Mouse (Mus musculus) small intestine, adult 2 months (tissue): ENCODE results near the gene Trim40.

Experiments used
- CTCF ChIP-seq: fragments of 200-500 bp; IDR thresholded peaks from 2 replicates; pipeline ENCODE4 v1.5.1; 2012; ENCODE audit warnings: low read depth, mild to moderate bottlenecking, control low read depth, inconsistent platforms, low read length, moderate library complexity, mixed read lengths; ENCODE audit not compliant: insufficient replicate concordance, insufficient read length; ENCODE audit errors: extremely low read depth
- POLR2A ChIP-seq: fragments of 200-500 bp; IDR thresholded peaks from 2 replicates; pipeline ENCODE4 v1.6.1; 2012; ENCODE audit warnings: low read depth, mild to moderate bottlenecking, control low read depth, inconsistent platforms, low read length, moderate library complexity

DNA sequence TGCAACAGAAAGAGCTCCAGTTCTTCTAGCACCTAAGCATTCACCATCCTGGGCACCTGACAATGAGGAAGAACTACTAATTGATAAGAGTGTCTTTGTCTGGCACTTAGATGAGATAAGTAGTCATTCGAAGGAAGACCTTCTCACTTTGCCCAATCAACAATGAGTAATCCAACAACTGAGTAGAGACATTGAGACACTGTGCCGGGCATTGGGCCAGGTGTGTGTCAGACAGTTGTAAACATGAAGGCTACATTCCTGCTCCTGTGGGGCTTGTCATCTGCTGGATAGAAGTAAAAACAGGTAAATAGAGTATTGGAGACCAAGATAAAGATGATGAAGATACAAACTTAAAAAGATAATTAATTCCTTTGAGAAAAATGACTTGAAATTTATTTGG is 48.1 kb upstream of the Trim40 start:
- TF ChIP-seq POLR2A (no peak), CTCF (no peak)
